Mouse (Mus musculus): ENCODE data around the gene Sipa1l1. TPM values are rescaled to one million over a fixed set of nuclear protein-coding genes. Genes with fewer than 3 reads are reported as not detected.

Gene Sipa1l1
- polyA plus RNA-seq, 1 experiment from 2014 or later, result 14.5 TPM

DNA sequence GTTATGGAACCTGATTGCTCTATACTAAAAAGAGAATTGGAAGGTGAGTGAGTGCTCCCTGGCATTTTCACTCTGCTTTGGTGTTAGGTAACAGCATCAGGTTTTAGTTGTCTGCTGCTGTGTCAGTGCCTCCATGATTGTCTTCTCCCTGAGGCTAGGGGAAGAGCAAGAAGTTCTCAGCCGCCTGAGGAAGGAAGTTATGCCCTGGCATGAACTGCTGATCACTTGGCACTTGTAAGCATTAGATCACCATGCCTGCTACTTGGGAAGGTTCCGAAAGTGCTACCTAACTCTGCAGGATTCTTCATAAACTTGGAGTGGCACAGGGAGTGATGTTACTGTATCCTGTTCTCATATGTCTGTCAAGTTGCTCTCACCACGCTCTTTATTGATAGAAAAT lies 25.8 kb downstream of the Sipa1l1 start:
- Histone ChIP-seq H3K4me1 (ENCODE audit: control insufficient read depth, insufficient read depth, low read length) (no peaks in the 10 kb centered on the region), H3K9me3 (ENCODE audit: control insufficient read depth, low read length) (no peaks in the 10 kb centered on the region), H3K27ac (replicated peaks; ENCODE audit: low read depth, low read length) (no peak overlapping the region), H3K4me2 (ENCODE audit: low read length) (no peak overlapping the region), H3K36me3 (ENCODE audit: control insufficient read depth, insufficient read depth, low read length) (no peaks in the 10 kb centered on the region), H3K27me3 (ENCODE audit: control insufficient read depth, insufficient read depth, low read length) (no peaks in the 10 kb centered on the region), H3K9ac (replicated peaks; ENCODE audit: low read length) (no peak overlapping the region), H3K4me3 (replicated peaks; ENCODE audit: low read depth, low read length) (no peak overlapping the region)
- 90% methylated on average over 3 of the region's 3 CpGs for WGBS
- no peak for ATAC-seq (ENCODE audit: low FRiP score, low TSS enrichment)
- no peak for DNase-seq

DNA sequence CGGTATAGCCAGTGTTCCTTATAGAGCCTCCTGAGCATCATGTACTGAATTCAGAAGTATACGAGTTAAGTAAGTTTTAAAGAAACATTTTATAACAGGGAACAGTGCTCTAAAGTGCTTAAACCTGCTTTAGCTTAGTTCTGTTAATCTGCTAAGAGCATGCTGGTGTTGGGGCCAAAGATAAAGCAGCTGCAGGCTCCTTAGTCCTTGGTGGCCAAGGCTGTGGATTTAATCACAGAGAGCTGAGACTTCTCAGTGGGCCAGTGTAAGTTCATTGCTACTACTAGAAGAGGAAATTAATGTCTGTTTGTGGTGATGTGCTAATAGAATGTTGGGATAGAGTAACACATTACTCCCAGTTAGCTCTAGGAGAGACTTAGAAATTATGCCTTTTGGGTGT lies 27.1 kb downstream of the Sipa1l1 start:
- Histone ChIP-seq H3K27me3 (ENCODE audit: control insufficient read depth, insufficient read depth, low read length) (no peaks in the 10 kb centered on the region), H3K4me1 (ENCODE audit: control insufficient read depth, insufficient read depth, low read length) (no peaks in the 10 kb centered on the region), H3K27ac (replicated peaks; ENCODE audit: low read depth, low read length) (no peak overlapping the region), H3K4me2 (ENCODE audit: low read length) (no peak overlapping the region), H3K9me3 (ENCODE audit: control insufficient read depth, low read length) (no peaks in the 10 kb centered on the region), H3K4me3 (replicated peaks; ENCODE audit: low read depth, low read length) (no peak overlapping the region), H3K36me3 (ENCODE audit: control insufficient read depth, insufficient read depth, low read length) (no peaks in the 10 kb centered on the region), H3K9ac (replicated peaks; ENCODE audit: low read length) (no peak overlapping the region)
- 84% methylated on average over 2 of the region's 2 CpGs for WGBS
- DNase-seq, result no peak
- ATAC-seq (ENCODE audit: low FRiP score, low TSS enrichment), result no peak

DNA sequence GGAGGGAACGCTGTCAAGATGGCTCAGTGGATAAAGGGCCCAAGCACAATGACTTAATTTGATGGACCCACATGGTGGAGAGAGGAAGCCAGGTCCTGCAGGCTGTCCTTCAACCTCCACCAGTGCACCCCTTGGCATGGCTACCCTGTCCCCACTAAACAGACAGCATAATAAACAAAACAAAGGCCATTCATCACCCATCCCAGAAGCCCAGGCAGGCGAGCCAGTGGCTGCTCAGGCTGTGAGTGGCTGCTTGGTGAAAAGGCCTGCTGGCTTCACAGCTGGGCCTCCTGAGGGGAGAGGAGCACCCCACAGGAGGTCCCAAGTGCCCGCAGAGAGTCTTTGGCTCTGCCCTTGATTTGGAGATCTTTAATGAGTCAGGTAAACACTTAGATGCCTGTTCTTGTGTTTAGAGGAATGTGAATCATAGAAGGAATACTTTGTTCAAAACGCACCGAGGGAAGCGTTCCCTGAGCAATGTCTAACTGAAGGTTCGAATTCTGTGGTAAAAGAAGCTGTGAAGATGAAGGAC lies 27.6 kb downstream of the Sipa1l1 start:
- H3K4me3 ChIP-seq (replicated peaks; ENCODE audit: low read depth, low read length), result no peak overlapping the region
- no peak overlapping the region for H3K9ac ChIP-seq (replicated peaks; ENCODE audit: low read length)
- H3K9me3 ChIP-seq (ENCODE audit: control insufficient read depth, low read length), result no peaks in the 10 kb centered on the region
- no peaks in the 10 kb centered on the region for H3K36me3 ChIP-seq (ENCODE audit: control insufficient read depth, insufficient read depth, low read length)
- ATAC-seq (ENCODE audit: low FRiP score, low TSS enrichment) (no peak), DNase-seq (no peak)
- H3K27ac ChIP-seq (replicated peaks; ENCODE audit: low read depth, low read length), result no peak overlapping the region
- 21% methylated on average over 7 of the region's 7 CpGs for WGBS
- H3K4me2 ChIP-seq (ENCODE audit: low read length), result no peak overlapping the region
- H3K4me1 ChIP-seq (ENCODE audit: control insufficient read depth, insufficient read depth, low read length), result no peaks in the 10 kb centered on the region
- H3K27me3 ChIP-seq (ENCODE audit: control insufficient read depth, insufficient read depth, low read length), result no peaks in the 10 kb centered on the region

DNA sequence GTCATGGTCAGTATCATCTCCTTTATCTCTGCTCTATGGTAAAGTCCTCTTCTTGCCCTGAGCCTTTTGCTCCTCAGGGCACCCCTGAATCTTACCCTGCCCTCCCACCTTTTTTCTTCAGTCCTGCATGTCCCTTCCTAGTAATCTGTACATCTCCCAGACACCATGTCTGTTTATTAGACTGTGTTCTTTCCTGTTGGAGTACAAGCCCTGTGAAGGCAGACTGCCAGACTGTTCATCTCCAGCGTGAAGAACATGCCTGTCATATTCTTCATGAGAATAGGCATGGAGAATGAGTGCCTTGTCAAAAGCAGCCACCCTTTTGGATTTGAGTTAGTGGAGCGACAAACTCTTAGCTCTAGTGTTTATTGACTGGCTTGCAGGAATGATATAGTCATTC lies 28.1 kb downstream of the Sipa1l1 start:
- no peak overlapping the region for H3K9ac ChIP-seq (replicated peaks; ENCODE audit: low read length)
- no peak overlapping the region for H3K4me3 ChIP-seq (replicated peaks; ENCODE audit: low read depth, low read length)
- DNase-seq (no peak), ATAC-seq (ENCODE audit: low FRiP score, low TSS enrichment) (no peak)
- no peaks in the 10 kb centered on the region for H3K9me3 ChIP-seq (ENCODE audit: control insufficient read depth, low read length)
- no peaks in the 10 kb centered on the region for H3K27me3 ChIP-seq (ENCODE audit: control insufficient read depth, insufficient read depth, low read length)
- 68% methylated on average over 2 of the region's 2 CpGs for WGBS
- H3K4me1 ChIP-seq (ENCODE audit: control insufficient read depth, insufficient read depth, low read length), result no peaks in the 10 kb centered on the region
- H3K4me2 ChIP-seq (ENCODE audit: low read length), result no peak overlapping the region
- no peaks in the 10 kb centered on the region for H3K36me3 ChIP-seq (ENCODE audit: control insufficient read depth, insufficient read depth, low read length)
- no peak overlapping the region for H3K27ac ChIP-seq (replicated peaks; ENCODE audit: low read depth, low read length)

DNA sequence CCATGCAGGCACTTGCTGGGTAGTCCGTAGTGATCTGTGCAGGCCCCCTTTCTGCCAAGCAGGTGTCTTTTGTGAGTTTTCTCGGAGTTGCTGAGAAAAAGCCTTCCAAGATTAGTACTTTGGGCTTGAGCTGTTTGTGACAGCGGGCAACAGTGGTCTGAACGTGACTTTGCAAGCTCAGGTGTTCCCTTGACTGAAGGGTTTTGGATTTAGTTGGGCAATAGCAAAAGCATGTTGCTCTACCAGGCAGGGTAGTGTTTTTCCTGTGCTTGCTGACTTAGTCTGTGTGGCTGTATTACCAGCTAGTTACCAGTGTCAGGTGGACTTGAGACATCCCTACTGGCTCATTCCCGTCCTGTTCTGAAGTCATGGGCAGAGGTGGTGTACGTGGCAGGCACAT lies 30.2 kb downstream of the Sipa1l1 start:
- no peak for DNase-seq
- Histone ChIP-seq H3K27ac (replicated peaks; ENCODE audit: low read depth, low read length) (no peak overlapping the region), H3K4me1 (ENCODE audit: control insufficient read depth, insufficient read depth, low read length) (no peaks in the 10 kb centered on the region), H3K9ac (replicated peaks; ENCODE audit: low read length) (no peak overlapping the region), H3K36me3 (ENCODE audit: control insufficient read depth, insufficient read depth, low read length) (no peaks in the 10 kb centered on the region), H3K4me3 (replicated peaks; ENCODE audit: low read depth, low read length) (no peak overlapping the region), H3K27me3 (ENCODE audit: control insufficient read depth, insufficient read depth, low read length) (no peaks in the 10 kb centered on the region), H3K9me3 (ENCODE audit: control insufficient read depth, low read length) (no peaks in the 10 kb centered on the region), H3K4me2 (ENCODE audit: low read length) (no peak overlapping the region)
- ATAC-seq (ENCODE audit: low FRiP score, low TSS enrichment), result no peak
- WGBS, result 83% methylated on average over 6 of the region's 6 CpGs

DNA sequence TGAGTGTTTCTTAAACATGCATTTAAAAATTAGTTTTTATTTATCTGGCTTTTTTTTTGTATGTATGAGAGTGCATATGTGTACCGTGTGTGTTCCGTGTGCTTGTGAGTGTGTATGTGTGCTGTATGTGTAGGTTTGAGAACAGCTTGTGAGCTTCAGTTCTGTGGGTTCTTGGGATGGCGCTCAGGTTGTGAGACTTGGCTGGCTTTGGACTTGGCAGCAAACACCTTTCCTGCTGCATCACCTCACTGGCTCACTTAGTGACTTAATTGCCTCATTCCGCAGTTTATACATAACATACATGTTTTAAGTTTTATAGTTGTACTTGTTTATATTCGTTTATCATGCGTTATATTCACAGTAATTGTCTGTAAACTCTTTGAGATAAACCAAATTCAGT lies 35.0 kb downstream of the Sipa1l1 start:
- Histone ChIP-seq H3K9ac (replicated peaks; ENCODE audit: low read length) (no peak overlapping the region), H3K9me3 (ENCODE audit: control insufficient read depth, low read length) (no peaks in the 10 kb centered on the region), H3K27ac (replicated peaks; ENCODE audit: low read depth, low read length) (no peak overlapping the region), H3K4me2 (ENCODE audit: low read length) (no peak overlapping the region), H3K4me1 (ENCODE audit: control insufficient read depth, insufficient read depth, low read length) (no peaks in the 10 kb centered on the region), H3K36me3 (ENCODE audit: control insufficient read depth, insufficient read depth, low read length) (no peaks in the 10 kb centered on the region), H3K27me3 (ENCODE audit: control insufficient read depth, insufficient read depth, low read length) (no peaks in the 10 kb centered on the region), H3K4me3 (replicated peaks; ENCODE audit: low read depth, low read length) (no peak overlapping the region)
- WGBS, result 97% methylated on average over 6 of the region's 6 CpGs
- DNase-seq, result no peak
- no peak for ATAC-seq (ENCODE audit: low FRiP score, low TSS enrichment)

DNA sequence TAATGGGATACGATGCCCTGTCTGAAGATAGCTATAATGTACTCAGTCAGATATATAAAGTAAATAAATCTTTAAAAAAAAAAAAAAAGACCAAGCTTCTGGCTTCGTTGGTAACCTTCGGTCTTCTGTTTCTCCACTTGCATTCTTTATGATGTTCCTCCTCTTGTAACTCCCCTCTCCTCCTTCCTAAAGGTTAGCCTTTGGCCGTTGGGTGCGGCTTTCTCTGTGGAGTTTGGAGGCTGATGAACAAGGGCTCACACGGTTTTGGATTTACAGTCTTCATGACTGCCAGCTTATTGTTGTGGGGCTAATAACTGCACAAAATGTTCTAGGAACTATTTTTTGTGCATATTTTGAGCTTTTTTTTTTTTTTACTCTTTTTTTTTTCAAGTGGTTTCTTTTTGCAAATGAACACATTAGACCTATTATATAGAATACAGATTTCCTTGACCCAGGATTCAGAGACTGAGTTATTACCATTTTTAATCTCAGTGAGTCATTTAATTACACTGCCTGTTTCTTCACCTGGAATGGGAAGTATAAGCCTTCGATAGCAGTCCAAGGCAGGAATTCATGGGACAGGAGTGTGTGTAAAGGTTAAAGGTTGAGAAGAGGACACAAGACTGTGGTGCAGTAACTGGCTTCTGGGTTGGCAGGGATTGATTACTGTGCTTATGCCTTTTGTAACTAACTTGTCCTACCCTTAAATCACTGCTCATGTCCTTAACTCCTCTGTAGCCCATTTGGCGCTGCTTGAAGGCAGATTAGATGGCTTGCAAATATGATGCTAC lies 37.9 kb downstream of the Sipa1l1 start:
- Histone ChIP-seq H3K9me3 (ENCODE audit: control insufficient read depth, low read length) (no peaks in the 10 kb centered on the region), H3K4me3 (replicated peaks; ENCODE audit: low read depth, low read length) (no peak overlapping the region), H3K36me3 (ENCODE audit: control insufficient read depth, insufficient read depth, low read length) (no peaks in the 10 kb centered on the region), H3K27ac (replicated peaks; ENCODE audit: low read depth, low read length) (no peak overlapping the region), H3K4me1 (ENCODE audit: control insufficient read depth, insufficient read depth, low read length) (no peaks in the 10 kb centered on the region), H3K4me2 (ENCODE audit: low read length) (no peak overlapping the region), H3K27me3 (ENCODE audit: control insufficient read depth, insufficient read depth, low read length) (no peaks in the 10 kb centered on the region), H3K9ac (replicated peaks; ENCODE audit: low read length) (no peak overlapping the region)
- no peak for ATAC-seq (ENCODE audit: low FRiP score, low TSS enrichment)
- WGBS, result 93% methylated on average over 8 of the region's 8 CpGs
- no peak for DNase-seq

DNA sequence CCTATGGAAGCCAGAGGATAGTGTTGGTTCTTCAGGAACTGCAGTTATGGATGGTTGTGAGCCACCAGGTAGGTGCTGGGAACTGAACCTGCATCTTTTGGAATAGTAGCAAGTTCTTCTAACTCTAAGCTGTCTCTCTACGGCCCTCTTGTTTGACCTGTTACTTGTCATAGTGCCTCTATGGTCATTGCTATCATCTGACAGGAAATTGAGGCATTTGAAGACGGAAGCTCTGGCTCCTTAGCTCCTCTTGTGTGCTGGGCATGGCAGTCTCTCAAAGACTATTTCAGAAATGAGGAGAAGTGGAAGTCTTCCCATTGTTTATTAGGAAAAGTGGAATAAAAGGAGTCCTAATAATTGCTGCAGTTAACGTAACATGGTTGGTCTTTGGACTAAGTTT lies 38.9 kb downstream of the Sipa1l1 start:
- Histone ChIP-seq H3K4me3 (replicated peaks; ENCODE audit: low read depth, low read length) (no peak overlapping the region), H3K4me2 (ENCODE audit: low read length) (no peak overlapping the region), H3K9ac (replicated peaks; ENCODE audit: low read length) (no peak overlapping the region), H3K4me1 (ENCODE audit: control insufficient read depth, insufficient read depth, low read length) (no peaks in the 10 kb centered on the region), H3K36me3 (ENCODE audit: control insufficient read depth, insufficient read depth, low read length) (no peaks in the 10 kb centered on the region), H3K27me3 (ENCODE audit: control insufficient read depth, insufficient read depth, low read length) (no peaks in the 10 kb centered on the region), H3K9me3 (ENCODE audit: control insufficient read depth, low read length) (no peaks in the 10 kb centered on the region), H3K27ac (replicated peaks; ENCODE audit: low read depth, low read length) (no peak overlapping the region)
- ATAC-seq (ENCODE audit: low FRiP score, low TSS enrichment) (no peak), DNase-seq (no peak)
- 94% methylated on average over 3 of the region's 3 CpGs for WGBS

DNA sequence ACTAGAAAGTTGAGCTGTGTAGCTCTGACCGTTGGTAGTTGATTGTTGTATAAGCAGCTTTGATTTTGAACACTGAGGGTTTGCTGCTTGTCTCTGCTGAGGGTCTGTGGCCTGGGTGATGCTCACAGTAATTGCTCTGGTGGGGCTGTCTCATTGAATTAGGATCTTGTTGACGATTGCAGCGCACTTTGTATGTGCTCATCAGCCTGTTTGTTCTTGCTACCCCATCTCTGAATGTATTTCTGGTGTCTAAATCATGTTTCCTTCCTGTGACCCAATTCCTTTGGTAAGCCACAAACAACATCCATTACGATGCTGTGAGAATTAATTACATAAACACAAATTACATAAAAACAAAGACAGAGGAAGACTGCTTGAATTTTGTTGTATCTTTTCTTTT lies 39.5 kb downstream of the Sipa1l1 start:
- 88% methylated on average over 4 of the region's 4 CpGs for WGBS
- H3K36me3 ChIP-seq (ENCODE audit: control insufficient read depth, insufficient read depth, low read length), result no peaks in the 10 kb centered on the region
- no peak overlapping the region for H3K4me3 ChIP-seq (replicated peaks; ENCODE audit: low read depth, low read length)

More for the DNA sequence above, 39.5 kb downstream of the Sipa1l1 start:
- no peak for DNase-seq
- ATAC-seq (ENCODE audit: low FRiP score, low TSS enrichment), result no peak
- Histone ChIP-seq H3K4me1 (ENCODE audit: control insufficient read depth, insufficient read depth, low read length) (no peaks in the 10 kb centered on the region), H3K9me3 (ENCODE audit: control insufficient read depth, low read length) (no peaks in the 10 kb centered on the region), H3K4me2 (ENCODE audit: low read length) (no peak overlapping the region), H3K27ac (replicated peaks; ENCODE audit: low read depth, low read length) (no peak overlapping the region), H3K27me3 (ENCODE audit: control insufficient read depth, insufficient read depth, low read length) (no peaks in the 10 kb centered on the region), H3K9ac (replicated peaks; ENCODE audit: low read length) (no peak overlapping the region)
